27 mouse cellular contexts compared by ENCODE assay signal in genomic region chr10:92135521-92135920, GRCm38 (mm10).
"Had no signal": no experiment of that assay in that cellular context is flagged by ENCODE, and none has a peak within 500 bp of the region (broad histone marks: within the 10 kb centered on the region; RNA-seq: fewer than 3 reads in every experiment).

No protein-coding gene starts in this region.

- H3K9me3 ChIP-seq: embryonic facial prominence, embryonic 10.5 days; embryonic facial prominence, embryonic 12.5 days; embryonic facial prominence, embryonic 13.5 days; embryonic facial prominence, embryonic 15.5 days; forebrain, embryonic 10.5 days; forebrain, embryonic 12.5 days; forebrain, embryonic 13.5 days; forebrain, embryonic 15.5 days had no signal

- ATAC-seq: forebrain, embryonic 13.5 days; forebrain, embryonic 14.5 days; forebrain, embryonic 15.5 days; forebrain, embryonic 16.5 days; forebrain, postnatal 0 days had no signal

- H3K9ac ChIP-seq: embryonic facial prominence, embryonic 12.5 days; embryonic facial prominence, embryonic 13.5 days; embryonic facial prominence, embryonic 15.5 days; forebrain, embryonic 12.5 days; forebrain, embryonic 13.5 days; forebrain, embryonic 15.5 days; forebrain, postnatal 0 days had no signal

- H3K4me3 ChIP-seq: embryonic facial prominence, embryonic 10.5 days; embryonic facial prominence, embryonic 12.5 days; embryonic facial prominence, embryonic 13.5 days; embryonic facial prominence, embryonic 15.5 days; erythroblast, embryonic 14.5 days; forebrain, embryonic 10.5 days; forebrain, embryonic 12.5 days; forebrain, embryonic 13.5 days; forebrain, embryonic 15.5 days; gastrocnemius, adult 2 months; heart, adult 2 months had no signal

- H3K4me1 ChIP-seq: embryonic facial prominence, embryonic 10.5 days; embryonic facial prominence, embryonic 12.5 days; embryonic facial prominence, embryonic 13.5 days; embryonic facial prominence, embryonic 15.5 days; forebrain, embryonic 10.5 days; forebrain, embryonic 13.5 days; forebrain, embryonic 15.5 days had no signal

- DNase-seq: cerebellum, adult 8-10 months; cerebellum, adult 9-10 months; cerebellum, adult 9-11 months; cerebellum, postnatal 10 days; cerebellum, postnatal 14 days; cerebellum, postnatal 25 days; cerebellum, postnatal 36 days; forebrain, postnatal 0 days; gastrocnemius, adult 2 months; gastrocnemius, postnatal 10 days; gastrocnemius, postnatal 14 days; gastrocnemius, postnatal 25 days; gastrocnemius, postnatal 36 days; heart, adult 11 months; heart, adult 18-20 months; heart, adult 2 months had no signal

- H3K27ac ChIP-seq: embryonic facial prominence, embryonic 10.5 days; embryonic facial prominence, embryonic 12.5 days; embryonic facial prominence, embryonic 13.5 days; embryonic facial prominence, embryonic 15.5 days; forebrain, embryonic 10.5 days; forebrain, embryonic 12.5 days; forebrain, embryonic 13.5 days; forebrain, embryonic 15.5 days; gastrocnemius, adult 2 months; heart, adult 2 months had no signal

- H3K4me2 ChIP-seq: embryonic facial prominence, embryonic 12.5 days; embryonic facial prominence, embryonic 13.5 days; embryonic facial prominence, embryonic 15.5 days; forebrain, embryonic 12.5 days; forebrain, embryonic 13.5 days; forebrain, embryonic 15.5 days had no signal

- H3K27me3 ChIP-seq: embryonic facial prominence, embryonic 12.5 days; embryonic facial prominence, embryonic 13.5 days; embryonic facial prominence, embryonic 15.5 days; forebrain, embryonic 12.5 days; forebrain, embryonic 13.5 days; forebrain, embryonic 15.5 days had no signal

- H3K36me3 ChIP-seq: embryonic facial prominence, embryonic 10.5 days; embryonic facial prominence, embryonic 12.5 days; embryonic facial prominence, embryonic 13.5 days; embryonic facial prominence, embryonic 15.5 days; forebrain, embryonic 15.5 days had no signal
